Mouse (Mus musculus) lung, embryonic 14.5 days (tissue): Measurements from ENCODE around the gene Cnga1. TPM values are rescaled to one million over a fixed set of nuclear protein-coding genes. Genes with fewer than 3 reads are reported as not detected.

Source experiments
- ATAC-seq: fragments of 200-750 bp; cut with Nextera tagmentation; 2 replicates; pipeline ENCODE4 v1.8.0; 2017; ENCODE audit warnings: mild to moderate bottlenecking, moderate TSS enrichment, moderate library complexity; ENCODE audit not compliant: insufficient read depth
- DNase-seq: peaks from one replicate; pipeline ENCODE4 v3.0.0-alpha.2; 2015
- H3K27ac ChIP-seq: fragments of 300-500 bp; sonication (generic); 2 replicates; pipeline ENCODE4 v1.5.1; 2014; ENCODE audit warnings: low read depth, mild to moderate bottlenecking, moderate library complexity
- H3K27me3 ChIP-seq: fragments of 300-500 bp; sonication (generic); 2 replicates; pipeline ENCODE4 v1.6.1; 2014; ENCODE audit warnings: low read length, control low read depth; ENCODE audit not compliant: insufficient read depth
- H3K36me3 ChIP-seq: fragments of 300-500 bp; sonication (generic); 2 replicates; pipeline ENCODE4 v1.6.1; 2014; ENCODE audit warnings: control low read depth; ENCODE audit not compliant: insufficient read depth
- H3K4me1 ChIP-seq: fragments of 300-500 bp; sonication (generic); 2 replicates; pipeline ENCODE4 v1.6.1; 2014; ENCODE audit warnings: antibody characterized with exemption, control low read depth; ENCODE audit not compliant: insufficient read depth
- H3K4me2 ChIP-seq: fragments of 300-500 bp; sonication (generic); 2 replicates; pipeline ENCODE4 v1.6.1; 2014; ENCODE audit warnings: mild to moderate bottlenecking
- H3K4me3 ChIP-seq: fragments of 300-500 bp; sonication (generic); 2 replicates; pipeline ENCODE4 v1.5.1; 2014; ENCODE audit warnings: low read depth, low read length
- H3K9ac ChIP-seq: fragments of 300-500 bp; sonication (generic); 2 replicates; pipeline ENCODE4 v1.6.1; 2014
- H3K9me3 ChIP-seq: fragments of 300-500 bp; sonication (generic); 2 replicates; pipeline ENCODE4 v1.6.1; 2016; ENCODE audit warnings: low read depth, low read length, control low read depth
- CTCF ChIP-seq: IDR thresholded peaks from 2 replicates; pipeline ENCODE4 v1.5.1; 2016; ENCODE audit warnings: antibody characterized with exemption, low read depth
- WGBS: fragments of 180-500 bp; shearing (Covaris S2); extraction: QIAGEN DNeasy Blood & Tissue Kit; methylation state at CpG from one replicate; pipeline ENCODE4 v1.1.7; 2014; 5-methylcytosine and 5-hydroxymethylcytosine counted together
- polyA plus RNA-seq: library from polyadenylated mRNA; unstranded; fragments of >200 nt; fragmentation: Nextera tagmentation; extraction: Ambion mirVana; gene quantifications from 2 replicates; pipeline ENCODE4 v1.2.1, GENCODE M21; 2014

Gene Cnga1
- polyA plus RNA-seq, 1 experiment from 2014 or later: not detected

DNA sequence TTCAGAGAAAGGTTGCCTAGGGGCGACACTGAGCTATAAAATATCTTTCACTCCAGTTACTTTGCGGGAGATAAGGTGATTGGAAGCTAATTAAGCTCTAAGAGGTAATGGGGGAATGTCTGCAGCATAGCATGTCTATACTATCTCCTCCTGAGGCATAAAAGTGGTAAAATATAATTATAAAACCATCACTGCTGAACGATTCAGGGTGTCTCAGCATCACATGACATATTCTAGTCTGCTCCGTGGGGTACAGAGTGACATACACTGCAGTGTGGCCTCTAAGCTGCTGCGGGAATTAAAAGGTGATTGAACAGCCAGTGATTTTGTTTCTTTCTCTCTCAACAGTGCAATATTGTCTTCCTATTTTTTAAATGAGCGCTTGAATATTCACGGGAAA lies 22.4 kb upstream of the Cnga1 start:
- Histone ChIP-seq H3K4me3 (no peak overlapping the region), H3K9me3 (no peaks in the 10 kb centered on the region), H3K4me2 (no peak overlapping the region), H3K36me3 (no peaks in the 10 kb centered on the region), H3K27me3 (no peaks in the 10 kb centered on the region), H3K4me1 (no peaks in the 10 kb centered on the region), H3K27ac (no peak overlapping the region), H3K9ac (no peak overlapping the region)
- 80% methylated on average over 7 of the region's 7 CpGs for WGBS
- no peak for DNase-seq
- ATAC-seq: no peak
- TF ChIP-seq CTCF: no peak

- TF ChIP-seq CTCF: peak; percentile 84
- Histone ChIP-seq H3K27me3 (no peaks in the 10 kb centered on the region), H3K4me3 (no peak overlapping the region), H3K4me2 (no peak overlapping the region), H3K9ac (no peak overlapping the region), H3K36me3 (no peaks in the 10 kb centered on the region), H3K27ac (no peak overlapping the region), H3K9me3 (no peaks in the 10 kb centered on the region), H3K4me1 (no peaks in the 10 kb centered on the region)
- DNase-seq (peak; percentile 78), ATAC-seq (no peak)
- WGBS: 20% methylated on average over 5 of the region's 5 CpGs
These were observed 21.2 kb upstream of the Cnga1 start for GRCm38 (mm10) chr5:72665281-72665680.

DNA sequence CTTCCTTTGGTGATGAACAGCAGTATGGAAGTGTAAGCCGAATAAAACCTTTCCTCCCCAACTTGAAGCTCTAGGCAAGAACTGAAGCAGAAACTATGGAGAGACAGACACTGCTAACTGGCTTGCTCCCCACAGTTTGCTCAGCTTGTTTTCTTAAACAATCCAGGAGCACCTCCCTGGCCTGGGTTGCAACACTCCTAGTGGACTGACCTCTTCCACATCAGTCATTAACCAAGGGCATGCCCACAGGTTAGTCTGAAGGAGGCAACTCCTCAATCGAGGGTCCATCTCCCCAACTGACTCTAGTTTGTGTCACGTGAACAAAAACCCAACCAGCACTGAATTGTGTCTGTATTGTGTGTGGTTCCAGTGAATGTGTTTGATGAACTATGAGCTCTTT lies 20.8 kb upstream of the Cnga1 start:
- no peaks in the 10 kb centered on the region for H3K4me1 ChIP-seq
- H3K27ac ChIP-seq: no peak overlapping the region
- DNase-seq (no peak), ATAC-seq (no peak)
- no peaks in the 10 kb centered on the region for H3K9me3 ChIP-seq
- H3K36me3 ChIP-seq: no peaks in the 10 kb centered on the region
- H3K9ac ChIP-seq: no peak overlapping the region
- no peak overlapping the region for H3K4me3 ChIP-seq
- WGBS: 42% methylated on average over 3 of the region's 3 CpGs
- no peak overlapping the region for H3K4me2 ChIP-seq
- no peaks in the 10 kb centered on the region for H3K27me3 ChIP-seq
- no peak for TF ChIP-seq CTCF

- no peak for TF ChIP-seq CTCF
- H3K9me3 ChIP-seq: no peaks in the 10 kb centered on the region
- no peak for DNase-seq
- WGBS: 75% methylated on average over 5 of the region's 5 CpGs
- H3K4me2 ChIP-seq: no peak overlapping the region
- H3K4me3 ChIP-seq: no peak overlapping the region
- H3K9ac ChIP-seq: no peak overlapping the region
- no peaks in the 10 kb centered on the region for H3K27me3 ChIP-seq
- no peaks in the 10 kb centered on the region for H3K4me1 ChIP-seq
- no peaks in the 10 kb centered on the region for H3K36me3 ChIP-seq
- H3K27ac ChIP-seq: no peak overlapping the region
- ATAC-seq: no peak
These were observed 20.1 kb upstream of the Cnga1 start for GRCm38 (mm10) chr5:72664126-72664525.

GRCm38 (mm10) chr5:72661051-72661781 lies 17.1 kb upstream of the Cnga1 start:
- Histone ChIP-seq H3K4me3 (no peak overlapping the region), H3K9me3 (no peaks in the 10 kb centered on the region), H3K4me2 (no peak overlapping the region), H3K27ac (no peak overlapping the region), H3K9ac (no peak overlapping the region), H3K36me3 (no peaks in the 10 kb centered on the region), H3K27me3 (no peaks in the 10 kb centered on the region), H3K4me1 (no peaks in the 10 kb centered on the region)
- WGBS: 67% methylated on average over 6 of the region's 6 CpGs
- TF ChIP-seq CTCF: no peak
- DNase-seq (no peak), ATAC-seq (no peak)

GRCm38 (mm10) chr5:72658375-72658774 lies 14.3 kb upstream of the Cnga1 start:
- Histone ChIP-seq H3K4me2 (no peak overlapping the region), H3K27me3 (no peaks in the 10 kb centered on the region), H3K9ac (no peak overlapping the region), H3K4me3 (no peak overlapping the region), H3K36me3 (no peaks in the 10 kb centered on the region), H3K9me3 (no peaks in the 10 kb centered on the region), H3K4me1 (no peaks in the 10 kb centered on the region), H3K27ac (no peak overlapping the region)
- DNase-seq (no peak), ATAC-seq (no peak)
- 68% methylated on average over 13 of the region's 13 CpGs for WGBS
- TF ChIP-seq CTCF: no peak

GRCm38 (mm10) chr5:72656270-72656791 lies 12.3 kb upstream of the Cnga1 start:
- Histone ChIP-seq H3K36me3 (no peaks in the 10 kb centered on the region), H3K9ac (no peak overlapping the region), H3K27ac (no peak overlapping the region), H3K4me2 (no peak overlapping the region), H3K27me3 (no peaks in the 10 kb centered on the region), H3K4me3 (no peak overlapping the region), H3K4me1 (no peaks in the 10 kb centered on the region), H3K9me3 (no peaks in the 10 kb centered on the region)
- TF ChIP-seq CTCF: no peak
- WGBS: 58% methylated on average over 7 of the region's 7 CpGs
- DNase-seq: no peak
- ATAC-seq: no peak
